Mouse (Mus musculus) heart, embryonic 13.5 days (tissue): ENCODE results near the gene Nphp4. TPM values are rescaled to one million over a fixed set of nuclear protein-coding genes. Genes with fewer than 3 reads are reported as not detected.

ENCODE experiments used
- ATAC-seq: fragments of 200-750 bp; cut with Nextera tagmentation; 2 replicates; pipeline ENCODE4 v1.8.0; 2017; ENCODE audit warnings: moderate TSS enrichment; ENCODE audit not compliant: insufficient number of reproducible peaks, low FRiP score, low TSS enrichment; ENCODE audit errors: extremely low read depth
- H3K27ac ChIP-seq: fragments of 300-500 bp; sonication (generic); replicated peaks from 2 replicates; pipeline ENCODE4 v1.5.1; 2015; ENCODE audit warnings: moderate library complexity, mild to moderate bottlenecking, inconsistent platforms
- H3K27me3 ChIP-seq: fragments of 300-500 bp; sonication (generic); replicated peaks from 2 replicates; pipeline ENCODE4 v1.6.1; 2015; ENCODE audit warnings: mild to moderate bottlenecking, inconsistent platforms
- H3K36me3 ChIP-seq: fragments of 300-500 bp; sonication (generic); 2 replicates; pipeline ENCODE4 v1.6.1; 2015; ENCODE audit warnings: mild to moderate bottlenecking, inconsistent platforms
- H3K4me1 ChIP-seq: fragments of 300-500 bp; sonication (generic); 2 replicates; pipeline ENCODE4 v1.6.1; 2015; ENCODE audit warnings: inconsistent platforms
- H3K4me2 ChIP-seq: fragments of 300-500 bp; sonication (generic); 2 replicates; pipeline ENCODE4 v1.6.1; 2015; ENCODE audit warnings: inconsistent platforms, mild to moderate bottlenecking, moderate library complexity
- H3K4me3 ChIP-seq: fragments of 300-500 bp; sonication (generic); 2 replicates; pipeline ENCODE4 v1.5.1; 2015; ENCODE audit warnings: moderate library complexity, mild to moderate bottlenecking, inconsistent platforms
- H3K9ac ChIP-seq: fragments of 300-500 bp; sonication (generic); 2 replicates; pipeline ENCODE4 v1.6.1; 2015; ENCODE audit warnings: inconsistent platforms, mild to moderate bottlenecking, moderate library complexity
- H3K9me3 ChIP-seq: fragments of 300-500 bp; sonication (generic); 2 replicates; pipeline ENCODE4 v1.6.1; 2016; ENCODE audit warnings: inconsistent platforms
- WGBS: fragments of 180-500 bp; shearing (Covaris S2); methylation state at CpG from one replicate; pipeline ENCODE4 v1.1.7; 2015; ENCODE audit warnings: mixed read lengths; 5-methylcytosine and 5-hydroxymethylcytosine counted together
- polyA plus RNA-seq: library from polyadenylated mRNA; unstranded; fragments of >200 nt; fragmentation: Nextera tagmentation; extraction: Ambion mirVana; gene quantifications from 2 replicates; pipeline ENCODE4 v1.2.1, GENCODE M21; 2015

The Nphp4 gene
- polyA plus RNA-seq, 1 experiment from 2014 or later = 1.7 TPM

DNA sequence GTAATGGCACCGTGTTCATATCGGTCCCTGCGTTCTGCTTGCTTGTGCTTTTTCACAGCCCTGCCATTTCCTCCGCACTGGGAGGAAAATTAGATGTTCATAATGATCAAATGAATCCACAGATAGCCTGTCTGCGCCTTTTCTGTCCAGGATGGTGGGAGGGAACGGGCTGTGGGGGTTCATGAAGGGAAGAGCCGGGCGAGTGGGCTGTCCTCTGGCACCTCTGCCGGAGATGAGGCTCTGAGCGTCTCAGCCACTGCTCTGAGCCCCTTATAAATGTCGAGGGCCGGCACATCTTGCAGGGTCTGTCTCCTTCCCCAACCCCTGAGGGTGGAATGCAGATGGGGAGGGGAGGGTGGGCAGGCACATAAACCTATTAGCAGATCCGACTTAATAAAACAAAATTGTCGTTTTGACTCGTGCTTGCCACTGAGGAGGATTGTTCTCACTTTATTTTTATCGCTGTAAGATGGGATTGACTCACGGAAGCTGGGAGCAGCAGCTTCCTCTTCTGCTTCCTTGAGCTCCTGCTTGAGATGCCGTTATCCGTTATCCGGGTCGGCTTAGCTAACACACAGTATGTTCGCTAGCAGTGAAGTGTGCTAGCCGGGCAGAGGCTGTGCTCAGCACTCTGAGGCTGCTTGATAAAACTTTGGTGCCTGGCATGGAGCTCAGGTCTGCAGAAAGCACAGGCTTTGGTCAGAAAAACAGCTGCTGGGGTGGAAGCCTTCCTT lies 92.3 kb downstream of the Nphp4 start:
- H3K4me2 ChIP-seq = no peak overlapping the region
- no peak for ATAC-seq
- H3K4me1 ChIP-seq = no peaks in the 10 kb centered on the region
- 37% methylated on average over 23 of the region's 23 CpGs for WGBS
- H3K27me3 ChIP-seq = peaks cover 37% of the 10 kb centered on the region
- no peak overlapping the region for H3K27ac ChIP-seq
- no peaks in the 10 kb centered on the region for H3K9me3 ChIP-seq
- H3K9ac ChIP-seq = no peak overlapping the region
- H3K4me3 ChIP-seq = no peak overlapping the region
- H3K36me3 ChIP-seq = no peaks in the 10 kb centered on the region

DNA sequence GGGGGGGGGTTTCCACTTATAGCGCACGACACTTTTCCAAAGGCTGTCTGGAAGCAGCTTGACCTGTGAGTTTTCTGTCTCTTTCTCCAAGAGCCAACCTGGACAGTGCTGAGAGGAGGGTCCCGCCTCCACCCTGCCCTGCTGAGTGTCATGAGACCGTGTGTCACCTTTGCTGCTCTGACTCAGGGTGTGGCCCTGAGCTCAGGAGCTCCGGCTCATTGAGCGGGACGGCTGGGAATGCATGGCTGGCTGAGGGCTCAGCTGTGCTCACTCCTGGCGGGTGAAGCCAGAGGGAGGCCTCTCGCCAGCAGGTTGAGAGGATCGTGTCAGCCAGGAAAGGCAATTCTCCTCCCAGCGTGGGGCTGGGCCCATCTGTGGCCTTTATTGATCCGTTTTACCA lies 97.8 kb downstream of the Nphp4 start:
- Histone ChIP-seq H3K27ac (no peak overlapping the region), H3K9me3 (no peaks in the 10 kb centered on the region), H3K4me2 (no peak overlapping the region), H3K36me3 (no peaks in the 10 kb centered on the region), H3K27me3 (peaks cover 20% of the 10 kb centered on the region), H3K4me3 (no peak overlapping the region), H3K4me1 (no peaks in the 10 kb centered on the region), H3K9ac (no peak overlapping the region)
- 62% methylated on average over 12 of the region's 12 CpGs for WGBS
- ATAC-seq = no peak

DNA sequence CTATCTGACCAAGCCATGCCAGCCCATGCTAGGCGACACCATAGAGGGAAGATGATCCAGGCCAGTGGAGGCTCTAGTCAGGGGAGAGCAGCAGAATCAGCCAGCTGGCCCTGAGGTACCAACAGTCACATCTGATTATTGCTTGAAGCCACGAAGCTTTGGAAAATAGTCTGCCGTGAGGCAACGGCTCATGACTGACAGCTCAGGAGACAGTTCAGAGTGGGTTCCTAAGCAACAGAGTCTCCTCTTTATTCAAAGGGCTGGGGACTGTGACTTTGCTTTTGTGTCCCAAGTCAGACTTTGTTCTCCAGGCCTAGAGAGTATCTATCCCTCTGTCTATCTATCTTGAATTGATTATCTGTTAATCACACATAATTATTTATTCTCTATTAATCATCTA lies 100.3 kb downstream of the Nphp4 start:
- ATAC-seq = no peak
- WGBS = 77% methylated on average over 4 of the region's 4 CpGs
- H3K4me3 ChIP-seq = no peak overlapping the region
- no peak overlapping the region for H3K27ac ChIP-seq
- H3K36me3 ChIP-seq = no peaks in the 10 kb centered on the region
- H3K9ac ChIP-seq = no peak overlapping the region
- no peak overlapping the region for H3K4me2 ChIP-seq
- H3K4me1 ChIP-seq = no peaks in the 10 kb centered on the region
- H3K27me3 ChIP-seq = no peaks in the 10 kb centered on the region; the same call in 1 of the 2 replicates
- no peaks in the 10 kb centered on the region for H3K9me3 ChIP-seq

DNA sequence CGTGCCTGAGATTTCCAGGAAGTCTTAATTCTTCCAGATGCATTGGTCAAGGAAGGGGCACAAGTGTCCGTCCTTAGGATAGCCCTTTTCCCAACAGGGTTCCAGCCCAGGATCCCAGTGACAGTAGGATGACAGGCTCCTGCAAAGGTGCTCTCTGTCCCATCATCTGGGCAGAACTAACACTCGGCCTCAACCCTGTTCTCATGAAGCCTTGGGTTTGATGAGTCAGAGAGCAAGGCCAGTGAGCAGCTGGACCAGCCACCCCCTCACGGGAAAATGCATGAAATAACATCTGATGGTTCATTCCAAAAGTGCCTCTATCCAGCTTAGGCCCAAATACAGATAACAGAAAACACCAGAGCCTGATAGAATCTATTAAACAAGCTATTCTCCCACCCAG lies 103.5 kb downstream of the Nphp4 start:
- 58% methylated on average over 4 of the region's 4 CpGs for WGBS
- Histone ChIP-seq H3K36me3 (no peaks in the 10 kb centered on the region), H3K9me3 (no peaks in the 10 kb centered on the region), H3K4me1 (no peaks in the 10 kb centered on the region), H3K4me3 (no peak overlapping the region), H3K27me3 (no peaks in the 10 kb centered on the region), H3K9ac (no peak overlapping the region), H3K27ac (no peak overlapping the region), H3K4me2 (no peak overlapping the region)
- no peak for ATAC-seq

DNA sequence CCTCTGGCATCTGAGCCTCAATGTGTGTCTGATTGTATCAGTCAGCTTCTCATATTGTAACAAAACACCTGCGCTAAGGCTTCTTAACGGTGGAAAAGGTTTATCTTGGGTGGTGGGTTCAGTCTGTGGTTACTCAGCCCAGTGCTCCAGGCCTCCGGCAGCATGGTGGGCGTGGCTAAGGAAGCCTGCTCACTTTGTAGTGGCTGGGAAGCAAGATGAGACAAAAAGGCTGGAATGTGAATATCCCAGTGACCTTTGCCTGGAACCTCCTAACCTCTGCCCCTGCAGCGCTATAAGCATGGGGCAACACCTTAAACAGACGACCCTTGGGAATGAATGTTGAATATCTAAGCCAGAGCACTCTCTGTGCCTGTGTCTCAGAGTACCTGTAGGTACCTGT lies 105.7 kb downstream of the Nphp4 start:
- WGBS = 38% methylated on average over 6 of the region's 6 CpGs
- H3K27ac ChIP-seq = no peak overlapping the region
- H3K4me3 ChIP-seq = no peak overlapping the region
- no peak overlapping the region for H3K4me2 ChIP-seq
- no peaks in the 10 kb centered on the region for H3K36me3 ChIP-seq
- H3K9ac ChIP-seq = no peak overlapping the region
- no peaks in the 10 kb centered on the region for H3K27me3 ChIP-seq
- no peaks in the 10 kb centered on the region for H3K9me3 ChIP-seq
- no peak for ATAC-seq
- H3K4me1 ChIP-seq = no peaks in the 10 kb centered on the region

DNA sequence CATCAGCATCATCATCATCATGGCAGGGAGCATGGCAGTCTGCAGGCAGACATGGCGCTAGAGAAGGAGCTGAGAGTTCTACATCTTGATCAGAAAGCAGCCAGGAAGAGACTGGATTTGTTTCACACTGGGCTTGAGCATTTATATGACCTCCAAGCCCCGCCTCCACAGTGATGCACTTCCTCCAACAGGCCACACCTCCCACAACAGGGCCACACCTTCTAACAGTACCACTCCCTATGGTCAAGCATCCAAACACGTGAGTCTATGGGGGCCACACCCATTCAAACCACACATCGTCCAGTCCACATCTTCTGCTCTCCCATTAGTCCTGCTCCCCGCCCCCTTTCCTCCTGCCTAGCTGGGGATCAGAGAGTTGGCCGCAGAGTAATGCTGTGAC lies 107.1 kb downstream of the Nphp4 start:
- ATAC-seq = no peak
- H3K27me3 ChIP-seq = no peaks in the 10 kb centered on the region

DNA sequence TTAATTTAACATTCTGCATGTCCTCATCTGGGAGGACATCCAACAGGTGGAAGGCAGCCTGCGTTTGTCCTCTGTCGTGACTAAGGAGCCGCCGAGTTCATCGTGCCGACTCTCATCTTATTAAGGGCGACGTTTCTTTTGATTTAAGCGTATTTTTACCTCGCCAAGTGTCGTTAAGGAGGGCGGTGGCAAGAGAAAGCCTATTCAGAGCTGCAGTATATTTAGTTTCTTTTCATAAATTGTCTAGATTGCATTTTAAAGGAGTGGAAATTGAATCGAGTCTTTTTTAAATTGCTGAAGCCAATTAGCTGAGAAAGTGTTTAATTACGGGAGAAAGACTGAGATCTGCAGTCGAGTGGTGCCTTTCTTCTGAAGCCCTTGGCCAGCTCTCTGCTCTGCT lies 109.0 kb downstream of the Nphp4 start:
- Histone ChIP-seq H3K4me1 (no peaks in the 10 kb centered on the region), H3K9me3 (no peaks in the 10 kb centered on the region), H3K27ac (no peak overlapping the region), H3K27me3 (no peaks in the 10 kb centered on the region), H3K36me3 (no peaks in the 10 kb centered on the region), H3K4me3 (no peak overlapping the region), H3K4me2 (no peak overlapping the region), H3K9ac (no peak overlapping the region)
- WGBS = 79% methylated on average over 15 of the region's 15 CpGs
- no peak for ATAC-seq

More for the DNA sequence above, 107.1 kb downstream of the Nphp4 start:
- Histone ChIP-seq H3K9ac (no peak overlapping the region), H3K9me3 (no peaks in the 10 kb centered on the region), H3K27ac (no peak overlapping the region), H3K4me2 (no peak overlapping the region), H3K36me3 (no peaks in the 10 kb centered on the region), H3K4me1 (no peaks in the 10 kb centered on the region), H3K4me3 (no peak overlapping the region)
- WGBS = 71% methylated on average over 6 of the region's 6 CpGs

DNA sequence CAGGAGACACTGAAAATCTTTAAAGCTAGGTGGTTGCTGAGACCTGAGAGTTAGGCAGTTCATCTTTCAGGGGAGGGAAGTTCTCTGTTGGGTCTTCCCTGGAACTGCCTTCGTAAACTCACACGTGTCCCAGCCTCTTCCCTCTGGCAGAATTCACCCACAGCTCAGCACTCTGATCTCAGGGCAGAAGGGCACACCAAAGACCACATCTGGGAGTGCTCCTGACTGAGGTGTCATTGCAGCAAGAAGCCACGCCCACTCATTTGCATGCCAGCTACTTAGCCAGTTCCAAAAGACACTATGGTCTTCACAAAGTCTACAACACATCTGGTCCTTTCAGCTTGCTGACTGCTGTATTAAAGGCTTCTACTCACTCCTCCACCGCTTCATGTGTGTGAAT lies 109.7 kb downstream of the Nphp4 start:
- Histone ChIP-seq H3K9me3 (no peaks in the 10 kb centered on the region), H3K9ac (no peak overlapping the region), H3K4me1 (no peaks in the 10 kb centered on the region), H3K36me3 (no peaks in the 10 kb centered on the region), H3K27me3 (no peaks in the 10 kb centered on the region), H3K4me3 (no peak overlapping the region), H3K4me2 (no peak overlapping the region), H3K27ac (no peak overlapping the region)
- no peak for ATAC-seq
- WGBS = 29% methylated on average over 4 of the region's 4 CpGs

DNA sequence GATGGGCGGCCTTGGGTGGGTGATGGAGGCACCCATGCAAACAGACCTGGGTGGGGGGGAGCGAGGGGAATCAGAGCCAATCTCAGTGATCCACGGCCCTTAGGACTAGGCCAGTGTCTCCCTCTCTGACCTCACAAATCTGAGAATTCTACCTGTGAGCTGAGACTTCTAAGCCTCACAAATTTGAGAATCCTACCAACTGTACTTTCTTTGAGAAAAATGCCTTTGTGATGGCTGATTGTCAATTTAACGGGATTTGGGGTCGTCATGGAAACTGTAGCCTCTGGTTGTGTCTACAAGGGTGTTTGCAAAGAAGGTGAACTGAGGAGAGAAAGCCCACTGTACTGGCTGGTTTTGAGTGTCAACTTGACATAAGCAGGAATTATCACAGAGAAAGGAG lies 127.8 kb downstream of the Nphp4 start:
- no peak overlapping the region for H3K4me2 ChIP-seq
- no peak for ATAC-seq
- H3K36me3 ChIP-seq = no peaks in the 10 kb centered on the region
- no peaks in the 10 kb centered on the region for H3K4me1 ChIP-seq
- H3K9ac ChIP-seq = no peak overlapping the region
- WGBS = 79% methylated on average over 5 of the region's 5 CpGs
- H3K9me3 ChIP-seq = no peaks in the 10 kb centered on the region
- H3K4me3 ChIP-seq = no peak overlapping the region
- no peak overlapping the region for H3K27ac ChIP-seq
- peaks cover 18% of the 10 kb centered on the region for H3K27me3 ChIP-seq

DNA sequence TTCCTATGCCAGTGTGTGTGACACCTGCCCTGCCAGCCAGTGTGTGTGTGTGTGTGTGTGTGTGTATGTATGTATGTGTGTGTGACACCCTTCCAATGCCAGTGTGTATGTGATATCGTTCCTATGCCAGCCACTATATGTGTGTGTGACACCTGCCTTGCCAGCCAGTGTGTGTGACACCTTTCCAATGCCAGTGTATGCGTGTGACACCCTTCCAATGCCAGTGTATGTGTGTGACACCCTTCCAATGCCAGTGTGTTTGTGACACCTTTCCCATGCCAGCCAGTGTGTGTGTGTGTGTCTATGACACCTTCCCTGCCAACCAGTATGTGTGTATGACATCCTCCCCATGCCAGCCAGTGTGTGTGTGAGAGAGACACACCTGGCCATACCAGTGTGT lies 132.7 kb downstream of the Nphp4 start:
- Histone ChIP-seq H3K4me2 (no peak overlapping the region), H3K4me1 (no peaks in the 10 kb centered on the region), H3K27ac (no peak overlapping the region), H3K4me3 (no peak overlapping the region), H3K27me3 (peaks cover 18% of the 10 kb centered on the region), H3K9me3 (peaks cover 5% of the 10 kb centered on the region), H3K36me3 (no peaks in the 10 kb centered on the region), H3K9ac (no peak overlapping the region)
- 78% methylated on average over 2 of the region's 2 CpGs for WGBS
- no peak for ATAC-seq

DNA sequence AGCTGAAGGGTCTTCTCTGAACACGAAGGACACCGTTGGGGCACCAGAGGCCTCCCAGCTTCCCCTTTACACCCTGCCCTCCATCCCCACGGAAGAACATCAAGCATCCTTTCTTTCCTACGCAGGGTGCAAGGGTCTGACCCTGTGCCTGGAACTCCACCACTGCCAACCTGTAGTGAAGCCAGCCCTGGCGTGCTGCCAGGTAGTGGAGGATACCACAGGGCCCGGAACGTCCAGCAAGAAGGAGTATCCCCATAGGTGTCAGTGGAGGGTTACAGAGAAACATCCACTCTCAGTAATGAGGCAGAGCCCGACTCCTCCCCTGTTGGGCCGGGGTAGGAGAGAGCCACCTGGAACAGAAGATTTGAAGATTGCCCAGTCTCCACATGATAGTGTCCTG lies 133.5 kb downstream of the Nphp4 start:
- Histone ChIP-seq H3K4me1 (no peaks in the 10 kb centered on the region), H3K4me3 (no peak overlapping the region), H3K36me3 (no peaks in the 10 kb centered on the region), H3K27me3 (peaks cover 18% of the 10 kb centered on the region), H3K9ac (no peak overlapping the region), H3K4me2 (no peak overlapping the region), H3K9me3 (peaks cover 5% of the 10 kb centered on the region), H3K27ac (no peak overlapping the region)
- 71% methylated on average over 9 of the region's 9 CpGs for WGBS
- no peak for ATAC-seq
